Comparison of ENCODE assay signal across 8 mouse cellular contexts in genomic region chr8:84902920-84903661, GRCm38 (mm10). TPM values are rescaled to one million over a fixed set of nuclear protein-coding genes. Genes with fewer than 3 reads are reported as not detected.
A peak's percentile ranks its signal among the peaks of the same experiment; 100 is the strongest.
DNase-seq lines count a peak whose midpoint lies in the region; ATAC-seq and TF ChIP-seq lines count a peak whose summit lies in the region.

No protein-coding gene starts in this region.

- H3K9me3 ChIP-seq in hindbrain, embryonic 11.5 days (ENCODE audit: control insufficient read depth, low read length): no peaks in the 10 kb centered on the region
- H3K9me3 ChIP-seq in lung, postnatal 0 days (ENCODE audit: low read length): no peaks in the 10 kb centered on the region

- WGBS in hindbrain, embryonic 11.5 days: under 1% methylated on average over 67 of the region's 68 CpGs
- WGBS in lung, postnatal 0 days: 3% methylated on average over 59 of the region's 68 CpGs

- no peaks in the 10 kb centered on the region for H3K36me3 ChIP-seq in hindbrain, embryonic 11.5 days (ENCODE audit: control insufficient read depth, insufficient read depth, low read length)
- no peaks in the 10 kb centered on the region for H3K36me3 ChIP-seq in lung, postnatal 0 days (ENCODE audit: insufficient read depth, low read length)

- TF ChIP-seq EP300 in lung, postnatal 0 days (IDR thresholded peaks at IDR 0.05): no peak

- 0 out of 2 replicates have a peak overlapping the region, but pooled peaks have one; percentile 30 for H3K27ac ChIP-seq in hindbrain, embryonic 11.5 days (ENCODE audit: low read depth, low read length)
- peak overlapping the region; percentile 77 for H3K27ac ChIP-seq in lung, postnatal 0 days (ENCODE audit: low read length)

- 0 out of 2 replicates have a peak, but pooled peaks cover 2% of the 10 kb centered on the region for H3K4me1 ChIP-seq in hindbrain, embryonic 11.5 days (replicated peaks; ENCODE audit: control insufficient read depth, insufficient read depth, low read length)
- peaks cover 6% of the 10 kb centered on the region; the same call in 1 of the 2 replicates for H3K4me1 ChIP-seq in lung, postnatal 0 days (ENCODE audit: insufficient read depth, low read depth, low read length)

- TF ChIP-seq CTCF in lung, postnatal 0 days (IDR thresholded peaks at IDR 0.05): peak; percentile 93

- peak; percentile 81 for DNase-seq in NIH3T3 (ENCODE audit: low read depth)
- peak; percentile 95 for DNase-seq in cerebellum, adult 9-11 months
- DNase-seq in frontal cortex, adult 2 months (ENCODE audit: extremely low spot score in 1 of 2, low spot score in 1 of 2): peak; percentile 77 to 95
- peak; percentile 93 for DNase-seq in hindbrain, embryonic 11.5 days (ENCODE audit: low spot score)
- DNase-seq in layer of hippocampus, postnatal 10 days (ENCODE audit: low spot score in 2 of 2): peak; percentile 96 to 98
- peak; percentile 94 for DNase-seq in lung, postnatal 0 days (ENCODE audit: low spot score)
- DNase-seq in ovary, postnatal 10 days (ENCODE audit: low spot score): peak; percentile 90
- peak; percentile 91 for DNase-seq in thymus, postnatal 0 days (ENCODE audit: low spot score)

- H3K4me3 ChIP-seq in hindbrain, embryonic 11.5 days (ENCODE audit: low read depth, low read length): peak overlapping the region; percentile 52
- H3K4me3 ChIP-seq in lung, postnatal 0 days (ENCODE audit: low read depth, low read length): peak overlapping the region; percentile 48

- peak; percentile 88 for ATAC-seq in hindbrain, embryonic 11.5 days (ENCODE audit: low FRiP score)
- ATAC-seq in lung, postnatal 0 days: peak; percentile 95

- peaks cover 6% of the 10 kb centered on the region for H3K27me3 ChIP-seq in hindbrain, embryonic 11.5 days (ENCODE audit: control insufficient read depth, insufficient read depth, low read length)
- 0 out of 2 replicates have a peak, but pooled peaks cover 4% of the 10 kb centered on the region for H3K27me3 ChIP-seq in lung, postnatal 0 days (replicated peaks; ENCODE audit: insufficient read depth, low read length)

- peak overlapping the region; percentile 68 for H3K9ac ChIP-seq in hindbrain, embryonic 11.5 days (ENCODE audit: low read depth, low read length)
- H3K9ac ChIP-seq in lung, postnatal 0 days (replicated peaks; ENCODE audit: low read depth): peak overlapping the region; percentile 29

- peak overlapping the region; percentile 94 for H3K4me2 ChIP-seq in hindbrain, embryonic 11.5 days (replicated peaks; ENCODE audit: low read depth, low read length)
- H3K4me2 ChIP-seq in lung, postnatal 0 days (replicated peaks; ENCODE audit: low read depth, low read length): peak overlapping the region; percentile 99

RNA-seq across cellular contexts. Expression of gene Klf1, which starts 1.4 kb away (rescaled TPM):
- polyA plus RNA-seq in frontal cortex, adult 2 months (2012; rRNA removed): 0.17 and 0.38 TPM in 2 replicates
- polyA plus RNA-seq in hindbrain, embryonic 11.5 days (2014; fragmentation: Nextera tagmentation; extraction: Ambion mirVana): 12.0 and 14.8 TPM in 2 replicates
- total RNA-seq in layer of hippocampus, postnatal 10 days (2021): not detected
- 0.69 and 1.1 TPM in 2 replicates for polyA plus RNA-seq in lung, postnatal 0 days (2015; fragmentation: Nextera tagmentation; extraction: Ambion mirVana)
- 0.37 and 0.43 TPM in 2 replicates for polyA plus RNA-seq in thymus, postnatal 0 days (2015; fragmentation: Nextera tagmentation; extraction: Ambion mirVana)

RNA-seq across cellular contexts. Expression of gene Dnase2a, which starts 5.3 kb away (rescaled TPM):
- 5.7 and 6.5 TPM in 2 replicates for polyA plus RNA-seq in frontal cortex, adult 2 months (2012; rRNA removed)
- polyA plus RNA-seq in hindbrain, embryonic 11.5 days (2014; fragmentation: Nextera tagmentation; extraction: Ambion mirVana): 5.8 and 6.4 TPM in 2 replicates
- total RNA-seq in layer of hippocampus, postnatal 10 days (2021): 1 to 10 TPM; 4.2 to 5.2 TPM
- polyA plus RNA-seq in lung, postnatal 0 days (2015; fragmentation: Nextera tagmentation; extraction: Ambion mirVana): 24.0 and 29.1 TPM in 2 replicates
- 12.8 and 12.9 TPM in 2 replicates for polyA plus RNA-seq in thymus, postnatal 0 days (2015; fragmentation: Nextera tagmentation; extraction: Ambion mirVana)

RNA-seq across cellular contexts. Expression of gene Gcdh, which starts 9.4 kb away (rescaled TPM):
- 55.1 and 71.5 TPM in 2 replicates for polyA plus RNA-seq in frontal cortex, adult 2 months (2012; rRNA removed)
- polyA plus RNA-seq in hindbrain, embryonic 11.5 days (2014; fragmentation: Nextera tagmentation; extraction: Ambion mirVana): 29.2 and 30.5 TPM in 2 replicates
- 10 to 100 TPM; 31.5 to 33.0 TPM for total RNA-seq in layer of hippocampus, postnatal 10 days (2021)
- polyA plus RNA-seq in lung, postnatal 0 days (2015; fragmentation: Nextera tagmentation; extraction: Ambion mirVana): 16.2 and 21.1 TPM in 2 replicates
- 27.1 and 29.1 TPM in 2 replicates for polyA plus RNA-seq in thymus, postnatal 0 days (2015; fragmentation: Nextera tagmentation; extraction: Ambion mirVana)

RNA-seq across cellular contexts. Expression of gene Syce2, which starts 31.2 kb away (rescaled TPM):
- 4.2 and 5.2 TPM in 2 replicates for polyA plus RNA-seq in frontal cortex, adult 2 months (2012; rRNA removed)
- polyA plus RNA-seq in hindbrain, embryonic 11.5 days (2014; fragmentation: Nextera tagmentation; extraction: Ambion mirVana): 51.1 and 57.8 TPM in 2 replicates
- total RNA-seq in layer of hippocampus, postnatal 10 days (2021): 10 to 100 TPM; 33.5 to 39.1 TPM
- polyA plus RNA-seq in lung, postnatal 0 days (2015; fragmentation: Nextera tagmentation; extraction: Ambion mirVana): 11.1 and 11.4 TPM in 2 replicates
- 104 and 110 TPM in 2 replicates for polyA plus RNA-seq in thymus, postnatal 0 days (2015; fragmentation: Nextera tagmentation; extraction: Ambion mirVana)

RNA-seq across cellular contexts. Expression of gene Mast1, which starts 34.1 kb away (rescaled TPM):
- polyA plus RNA-seq in frontal cortex, adult 2 months (2012; rRNA removed): 69.0 and 76.3 TPM in 2 replicates
- 10.2 and 11.4 TPM in 2 replicates for polyA plus RNA-seq in hindbrain, embryonic 11.5 days (2014; fragmentation: Nextera tagmentation; extraction: Ambion mirVana)
- 100 to 1,000 TPM; 162 to 169 TPM for total RNA-seq in layer of hippocampus, postnatal 10 days (2021)
- polyA plus RNA-seq in lung, postnatal 0 days (2015; fragmentation: Nextera tagmentation; extraction: Ambion mirVana): 0.32 and 0.33 TPM in 2 replicates
- 0.08 and 0.22 TPM in 2 replicates for polyA plus RNA-seq in thymus, postnatal 0 days (2015; fragmentation: Nextera tagmentation; extraction: Ambion mirVana)

Comparison
In these comparisons a context has a peak if more than half of its experiments do, and no peak if none do; other contexts are left out.
1. Peak in every context shown above with its lines: DNase-seq, ATAC-seq, H3K4me3 ChIP-seq and H3K27ac ChIP-seq.